Mouse (Mus musculus) limb, embryonic 12.5 days (tissue): ENCODE data around the gene Myog. TPM values are rescaled to one million over a fixed set of nuclear protein-coding genes. Genes with fewer than 3 reads are reported as not detected.

Source experiments
- ATAC-seq: fragments of 200-750 bp; cut with Nextera tagmentation; 2 replicates; pipeline ENCODE4 v1.8.0; 2017; ENCODE audit warnings: low read depth, moderate TSS enrichment; ENCODE audit not compliant: insufficient number of reproducible peaks, insufficient read depth, low FRiP score, low TSS enrichment
- H3K27ac ChIP-seq: fragments of 300-500 bp; sonication (generic); 2 replicates; pipeline ENCODE4 v1.5.1; 2016; ENCODE audit warnings: mild to moderate bottlenecking, moderate library complexity
- H3K27me3 ChIP-seq: fragments of 300-500 bp; sonication (generic); 2 replicates; pipeline ENCODE4 v1.6.1; 2016; ENCODE audit warnings: mild to moderate bottlenecking, moderate library complexity
- H3K36me3 ChIP-seq: fragments of 300-500 bp; sonication (generic); 2 replicates; pipeline ENCODE4 v1.6.1; 2016; ENCODE audit warnings: mild to moderate bottlenecking, moderate library complexity
- H3K4me1 ChIP-seq: fragments of 300-500 bp; sonication (generic); replicated peaks from 2 replicates; pipeline ENCODE4 v1.6.1; 2016
- H3K4me2 ChIP-seq: fragments of 300-500 bp; sonication (generic); 2 replicates; pipeline ENCODE4 v1.6.1; 2016; ENCODE audit warnings: mild to moderate bottlenecking, moderate library complexity
- H3K4me3 ChIP-seq: fragments of 300-500 bp; sonication (generic); replicated peaks from 2 replicates; pipeline ENCODE4 v1.5.1; 2016; ENCODE audit warnings: mild to moderate bottlenecking
- H3K9ac ChIP-seq: fragments of 300-500 bp; sonication (generic); replicated peaks from 2 replicates; pipeline ENCODE4 v1.6.1; 2016; ENCODE audit warnings: mild to moderate bottlenecking, moderate library complexity
- H3K9me3 ChIP-seq: fragments of 300-500 bp; sonication (generic); 2 replicates; pipeline ENCODE4 v1.6.1; 2016; ENCODE audit warnings: mild to moderate bottlenecking, moderate library complexity
- WGBS: fragments of 180-500 bp; shearing (Covaris S2); methylation state at CpG from one replicate; pipeline ENCODE4 v1.1.7; 2016; 5-methylcytosine and 5-hydroxymethylcytosine counted together
- polyA plus RNA-seq: library from polyadenylated mRNA; unstranded; fragments of >200 nt; fragmentation: Nextera tagmentation; extraction: Ambion mirVana; gene quantifications from 2 replicates; pipeline ENCODE4 v1.2.1, GENCODE M21; 2016

Gene Myog
- polyA plus RNA-seq, 1 experiment from 2014 or later: 108 TPM

DNA sequence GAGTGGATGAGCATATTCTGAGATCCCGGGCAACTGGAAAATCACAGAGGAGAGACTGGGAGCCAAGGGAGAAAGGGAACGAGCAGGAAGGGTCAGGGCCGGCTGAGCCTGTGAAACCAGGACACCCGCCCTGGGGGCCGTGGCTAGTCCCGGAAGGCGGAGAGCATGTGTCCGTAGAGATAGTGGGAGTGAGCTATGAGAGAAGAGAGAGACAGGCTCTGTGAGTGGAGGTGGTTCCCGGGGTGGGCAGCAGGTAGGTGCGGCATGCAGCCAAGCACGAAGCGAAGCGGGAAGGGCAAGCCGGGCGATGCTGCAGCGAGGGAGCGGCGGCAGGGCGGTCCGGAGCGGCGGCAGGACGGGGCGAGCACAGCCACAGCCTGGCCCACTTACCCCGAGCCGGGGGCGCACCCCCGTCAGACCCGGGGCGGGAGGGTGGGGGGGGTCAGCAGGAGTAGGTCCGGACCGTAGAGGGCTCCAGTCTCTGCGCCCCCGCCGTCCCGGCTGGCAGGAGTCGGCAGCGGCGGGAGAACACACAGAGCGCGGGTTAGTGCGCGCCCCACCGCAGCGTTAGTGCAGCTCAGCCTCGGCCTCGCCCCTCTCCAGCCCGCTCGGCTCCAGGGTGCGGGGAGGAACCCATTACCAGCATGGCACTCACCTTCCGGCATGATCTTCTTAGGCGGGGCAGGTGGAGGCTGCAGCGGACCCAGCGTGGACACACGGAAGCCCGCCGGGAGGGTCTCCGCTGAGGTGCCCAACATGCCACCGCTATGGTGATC lies 9.0 kb downstream of the Myog start:
- Histone ChIP-seq H3K9me3 (0 out of 2 replicates have a peak, but pooled peaks cover 3% of the 10 kb centered on the region), H3K4me2 (peak overlapping the region; percentile 96), H3K27me3 (peaks cover 46% of the 10 kb centered on the region), H3K36me3 (peaks cover 3% of the 10 kb centered on the region; the same call in 1 of the 2 replicates), H3K4me3 (peak overlapping the region; percentile 62), H3K4me1 (peaks cover 27% of the 10 kb centered on the region), H3K27ac (no peak overlapping the region), H3K9ac (peak overlapping the region; percentile 79)
- WGBS: 7% methylated on average over 53 of the region's 59 CpGs
- ATAC-seq: 0 out of 2 replicates have a peak, but pooled peaks have one; percentile 29

DNA sequence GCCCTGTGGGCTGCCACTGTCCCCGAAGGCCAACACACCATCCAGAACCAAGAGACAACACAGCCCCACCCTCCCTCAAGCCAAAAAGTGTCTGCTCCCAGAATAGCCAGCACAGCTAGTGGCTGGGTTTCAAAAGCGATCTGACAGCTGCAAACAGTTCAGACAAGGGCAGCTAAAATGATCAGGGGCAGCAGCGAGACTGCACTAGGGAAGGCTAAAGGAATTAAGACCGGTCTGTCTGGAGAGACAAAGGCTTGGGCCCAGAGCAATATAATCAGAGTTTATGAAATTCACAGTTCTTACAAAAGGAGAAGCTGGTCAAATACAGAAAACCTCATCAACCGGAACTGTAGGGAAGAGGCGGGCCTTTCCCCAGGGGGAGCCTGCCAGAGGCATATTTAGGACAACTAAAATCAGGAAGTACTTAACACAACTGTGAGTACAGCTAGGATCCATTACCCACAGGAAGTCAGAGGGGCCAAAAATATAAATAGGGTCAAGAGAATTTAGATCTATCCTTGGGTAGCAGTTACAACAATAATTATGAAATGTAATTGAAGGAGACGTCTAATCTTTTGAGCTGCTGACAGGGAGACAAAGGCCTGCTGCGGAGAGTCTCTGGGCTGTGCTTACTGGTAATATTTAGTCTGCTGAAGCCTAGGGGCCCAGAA lies 12.9 kb downstream of the Myog start:
- WGBS: 54% methylated on average over 8 of the region's 8 CpGs
- Histone ChIP-seq H3K4me1 (peaks cover 27% of the 10 kb centered on the region), H3K36me3 (peaks cover 10% of the 10 kb centered on the region), H3K4me2 (no peak overlapping the region), H3K27ac (peak overlapping the region; percentile 81), H3K4me3 (no peak overlapping the region), H3K9me3 (no peaks in the 10 kb centered on the region), H3K27me3 (peaks cover 35% of the 10 kb centered on the region), H3K9ac (no peak overlapping the region)
- no peak; the same call in 1 of the 2 replicates for ATAC-seq

GRCm38 (mm10) chr1:134304940-134305339 lies 15.2 kb downstream of the Myog start:
- H3K36me3 ChIP-seq: peaks cover 10% of the 10 kb centered on the region
- no peak overlapping the region for H3K4me3 ChIP-seq
- peaks cover 17% of the 10 kb centered on the region for H3K4me1 ChIP-seq
- no peak for ATAC-seq
- 87% methylated on average over 9 of the region's 9 CpGs for WGBS
- H3K9ac ChIP-seq: no peak overlapping the region
- no peaks in the 10 kb centered on the region for H3K9me3 ChIP-seq
- no peak overlapping the region for H3K27ac ChIP-seq
- peaks cover 13% of the 10 kb centered on the region for H3K27me3 ChIP-seq
- no peak overlapping the region for H3K4me2 ChIP-seq

DNA sequence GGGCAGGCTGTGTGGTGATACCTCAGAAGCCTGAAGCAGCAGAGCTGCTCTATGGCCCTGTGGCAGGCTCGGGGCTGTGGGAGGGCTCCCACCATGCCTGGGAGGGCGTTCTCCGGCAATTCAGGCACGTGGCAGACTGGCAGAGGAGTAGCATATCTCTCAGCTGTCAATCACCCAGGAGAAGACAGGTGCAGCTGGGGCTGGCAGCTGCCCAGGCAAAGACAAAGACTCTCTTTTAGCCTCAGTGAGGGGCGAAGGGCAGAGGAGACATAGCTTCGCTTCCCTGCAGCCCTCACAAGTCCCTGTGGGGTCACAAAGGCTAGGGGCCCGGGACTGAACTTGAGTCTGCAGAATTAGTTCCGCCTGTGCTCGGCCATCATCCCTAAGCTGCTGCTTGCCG lies 17.6 kb downstream of the Myog start:
- no peak overlapping the region for H3K4me3 ChIP-seq
- no peaks in the 10 kb centered on the region for H3K9me3 ChIP-seq
- peaks cover 10% of the 10 kb centered on the region for H3K36me3 ChIP-seq
- peak; percentile 22; the same call in 1 of the 2 replicates for ATAC-seq
- H3K27me3 ChIP-seq: no peaks in the 10 kb centered on the region
- WGBS: 77% methylated on average over 10 of the region's 10 CpGs
- H3K4me1 ChIP-seq: peaks cover 14% of the 10 kb centered on the region
- H3K27ac ChIP-seq: no peak overlapping the region
- H3K9ac ChIP-seq: no peak overlapping the region
- no peak overlapping the region for H3K4me2 ChIP-seq

DNA sequence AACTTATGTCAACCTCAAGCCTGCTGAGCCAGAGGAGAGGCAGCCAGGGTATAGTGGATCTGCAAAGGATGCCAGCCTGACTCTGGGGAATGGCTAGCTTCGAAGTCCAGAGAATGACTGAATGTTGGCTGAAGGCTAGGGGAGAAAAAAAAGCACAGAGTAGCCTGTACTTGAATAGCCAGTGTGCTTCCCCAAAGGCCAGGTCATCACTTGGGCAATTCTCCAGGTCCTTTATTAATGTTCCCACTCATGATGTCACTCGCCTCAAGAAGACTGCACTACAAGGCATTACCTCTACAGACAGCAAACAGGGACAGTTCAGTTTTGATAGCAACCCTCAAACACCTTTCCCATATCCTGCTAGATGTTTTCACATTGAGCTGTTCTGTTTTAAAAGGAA lies 20.5 kb downstream of the Myog start:
- Histone ChIP-seq H3K4me1 (no peaks in the 10 kb centered on the region), H3K4me2 (no peak overlapping the region), H3K9ac (no peak overlapping the region), H3K4me3 (no peak overlapping the region), H3K9me3 (no peaks in the 10 kb centered on the region), H3K27ac (no peak overlapping the region), H3K36me3 (0 out of 2 replicates have a peak, but pooled peaks cover 5% of the 10 kb centered on the region), H3K27me3 (no peaks in the 10 kb centered on the region)
- WGBS: 89% methylated on average over 2 of the region's 2 CpGs
- no peak for ATAC-seq

- Histone ChIP-seq H3K4me2 (no peak overlapping the region), H3K4me3 (no peak overlapping the region), H3K27me3 (no peaks in the 10 kb centered on the region), H3K4me1 (no peaks in the 10 kb centered on the region), H3K9me3 (no peaks in the 10 kb centered on the region), H3K9ac (no peak overlapping the region), H3K36me3 (0 out of 2 replicates have a peak, but pooled peaks cover 5% of the 10 kb centered on the region), H3K27ac (no peak overlapping the region)
- WGBS: 97% methylated on average over 3 of the region's 3 CpGs
- no peak for ATAC-seq
Observed at GRCm38 (mm10) chr1:134310729-134311128, 20.9 kb downstream of the Myog start.

DNA sequence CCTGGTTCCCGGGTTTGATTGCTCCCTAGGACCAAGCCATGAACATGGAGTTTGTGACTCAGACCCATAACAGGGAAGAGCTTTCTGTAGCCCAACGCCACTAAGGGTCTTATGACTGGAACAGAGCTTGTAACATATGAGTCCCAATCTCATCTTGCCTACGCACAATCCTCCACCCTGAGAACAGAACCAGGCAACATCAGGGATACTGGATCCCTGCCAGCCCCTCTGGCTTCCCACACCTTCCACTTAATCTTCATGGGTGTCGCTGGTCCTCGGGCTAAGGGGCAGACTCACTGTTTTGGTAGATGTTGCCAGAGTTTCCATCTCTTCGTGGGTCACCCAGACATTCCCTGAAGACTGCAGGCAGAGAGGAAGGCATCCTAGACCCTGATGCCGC lies 22.0 kb downstream of the Myog start:
- Histone ChIP-seq H3K9ac (no peak overlapping the region), H3K9me3 (no peaks in the 10 kb centered on the region), H3K36me3 (0 out of 2 replicates have a peak, but pooled peaks cover 5% of the 10 kb centered on the region), H3K4me1 (no peaks in the 10 kb centered on the region), H3K4me3 (no peak overlapping the region), H3K4me2 (no peak overlapping the region), H3K27me3 (no peaks in the 10 kb centered on the region), H3K27ac (no peak overlapping the region)
- no peak for ATAC-seq
- 91% methylated on average over 7 of the region's 7 CpGs for WGBS

DNA sequence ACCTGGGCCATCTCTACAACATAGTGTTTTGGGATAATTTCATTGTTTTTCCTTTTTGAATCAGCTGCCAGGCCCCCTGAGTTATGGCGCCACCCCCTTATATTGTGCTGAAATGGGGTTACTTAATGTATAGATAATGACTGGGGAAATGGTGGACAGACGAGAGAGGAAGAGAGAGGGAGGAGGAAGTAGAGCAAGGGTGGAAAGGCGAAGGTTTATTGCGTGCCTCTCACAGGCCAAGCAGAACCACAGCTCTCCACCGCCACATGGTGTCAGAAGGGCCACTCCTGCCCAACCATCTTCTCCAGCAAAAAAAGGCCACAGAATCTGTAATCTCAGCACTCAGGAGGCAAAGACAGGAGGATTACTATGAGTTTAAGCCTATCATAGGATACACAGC lies 25.4 kb downstream of the Myog start:
- no peak overlapping the region for H3K27ac ChIP-seq
- H3K9me3 ChIP-seq: no peaks in the 10 kb centered on the region
- no peak overlapping the region for H3K4me2 ChIP-seq
- H3K27me3 ChIP-seq: no peaks in the 10 kb centered on the region
- peaks cover 7% of the 10 kb centered on the region; the same call in 1 of the 2 replicates for H3K4me1 ChIP-seq
- 0 out of 2 replicates have a peak, but pooled peaks cover 2% of the 10 kb centered on the region for H3K36me3 ChIP-seq
- WGBS: 83% methylated on average over 5 of the region's 5 CpGs
- no peak overlapping the region for H3K9ac ChIP-seq
- no peak for ATAC-seq
- H3K4me3 ChIP-seq: no peak overlapping the region

DNA sequence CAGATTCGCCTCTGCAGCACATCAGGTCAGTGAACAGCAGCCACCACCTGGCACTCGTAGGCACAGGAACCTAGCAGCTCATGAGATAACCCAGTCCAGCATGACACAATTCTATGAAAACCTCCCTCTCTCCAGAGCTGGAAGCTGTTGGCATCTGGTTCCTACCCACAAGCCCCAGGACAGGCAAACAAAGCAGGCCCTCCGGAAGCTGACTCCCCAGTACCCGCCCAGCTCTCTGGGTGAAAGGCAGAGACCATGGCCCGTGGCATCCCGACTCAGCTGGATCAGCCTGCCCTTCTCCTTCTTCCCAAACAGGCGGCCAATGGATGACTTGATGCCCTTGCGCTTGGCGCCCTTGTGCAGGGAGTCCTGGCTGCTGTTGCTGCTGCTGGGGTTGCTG lies 26.6 kb downstream of the Myog start:
- Histone ChIP-seq H3K27ac (no peak overlapping the region), H3K9ac (no peak overlapping the region), H3K36me3 (0 out of 2 replicates have a peak, but pooled peaks cover 2% of the 10 kb centered on the region), H3K4me3 (no peak overlapping the region), H3K9me3 (no peaks in the 10 kb centered on the region), H3K4me1 (peaks cover 17% of the 10 kb centered on the region), H3K4me2 (no peak overlapping the region), H3K27me3 (no peaks in the 10 kb centered on the region)
- no peak for ATAC-seq
- WGBS: 90% methylated on average over 9 of the region's 9 CpGs

- H3K4me2 ChIP-seq: no peak overlapping the region
- H3K9me3 ChIP-seq: no peaks in the 10 kb centered on the region
- no peak for ATAC-seq
- WGBS: 87% methylated on average over 5 of the region's 5 CpGs
- 0 out of 2 replicates have a peak, but pooled peaks cover 2% of the 10 kb centered on the region for H3K36me3 ChIP-seq
- no peak overlapping the region for H3K9ac ChIP-seq
- H3K27ac ChIP-seq: no peak overlapping the region
- H3K4me3 ChIP-seq: no peak overlapping the region
- peaks cover 17% of the 10 kb centered on the region for H3K4me1 ChIP-seq
- H3K27me3 ChIP-seq: no peaks in the 10 kb centered on the region
Observed at GRCm38 (mm10) chr1:134318261-134318660, 28.5 kb downstream of the Myog start.

DNA sequence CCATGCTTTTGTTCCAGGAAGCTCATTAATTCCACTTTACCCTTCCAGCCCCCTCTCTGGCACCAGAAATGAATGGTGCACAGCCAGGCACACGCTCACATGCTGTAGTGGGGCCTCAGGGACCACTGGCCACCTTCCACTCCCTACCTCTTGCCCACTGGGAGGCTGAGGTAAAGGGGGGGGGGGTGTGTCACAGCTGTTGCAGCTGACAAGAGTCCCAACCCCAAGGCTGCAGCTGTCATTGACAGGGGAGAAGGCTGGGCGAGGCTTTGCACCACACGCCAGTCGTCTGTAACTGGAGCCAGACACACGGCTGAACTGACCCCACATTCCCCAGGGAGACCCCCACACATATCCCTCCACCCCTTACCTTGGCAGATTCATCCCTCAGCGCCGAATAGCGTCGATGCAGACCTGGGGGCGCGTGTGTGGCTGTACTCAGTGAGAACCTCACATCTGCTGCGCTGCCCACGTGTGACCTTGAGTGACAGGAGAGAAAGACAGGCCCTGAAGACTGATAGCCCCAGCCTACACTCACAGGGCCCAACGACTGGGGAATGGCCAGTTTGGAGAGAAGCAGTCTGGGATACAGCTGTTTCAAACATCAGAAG lies 31.0 kb downstream of the Myog start:
- Histone ChIP-seq H3K27ac (peak overlapping the region; percentile 59; the same call in 1 of the 2 replicates), H3K9me3 (no peaks in the 10 kb centered on the region), H3K9ac (no peak overlapping the region), H3K4me2 (no peak overlapping the region; the same call in 1 of the 2 replicates), H3K4me3 (no peak overlapping the region), H3K27me3 (no peaks in the 10 kb centered on the region), H3K36me3 (no peaks in the 10 kb centered on the region), H3K4me1 (peaks cover 17% of the 10 kb centered on the region)
- WGBS: 44% methylated on average over 14 of the region's 14 CpGs
- ATAC-seq: peak; percentile 47; the same call in 1 of the 2 replicates
